Mouse (Mus musculus): Measurements from ENCODE around the gene Defb35. TPM values are rescaled to one million over a fixed set of nuclear protein-coding genes. Genes with fewer than 3 reads are reported as not detected.

The Defb35 gene
- polyA plus RNA-seq, 1 experiment from 2014 or later, result not detected

DNA sequence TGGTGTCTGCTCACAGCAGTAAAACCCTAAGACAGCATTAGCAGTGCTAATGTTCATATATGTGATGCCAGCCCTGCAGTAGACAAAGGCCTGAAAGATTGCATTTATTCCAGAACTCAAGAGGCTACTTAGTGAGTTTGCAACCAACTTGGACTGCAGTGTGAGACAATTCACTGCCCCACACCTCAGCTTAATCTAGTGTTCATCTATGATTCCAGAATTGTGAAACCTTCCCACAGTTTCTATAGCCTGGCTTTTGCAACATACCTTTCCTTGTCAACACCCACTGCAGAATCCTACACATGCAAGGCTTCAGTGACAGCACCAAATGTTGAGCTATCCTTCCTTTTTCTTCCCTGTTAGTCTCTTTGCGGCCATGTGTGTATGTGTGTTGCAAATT is 28.5 kb downstream of the Defb35 start:
- Histone ChIP-seq H3K4me1 (no peaks in the 10 kb centered on the region), H3K36me3 (no peaks in the 10 kb centered on the region), H3K4me2 (replicated peaks) (no peak overlapping the region), H3K27me3 (no peaks in the 10 kb centered on the region), H3K9me3 (replicated peaks) (no peaks in the 10 kb centered on the region), H3K4me3 (replicated peaks) (no peak overlapping the region), H3K9ac (no peak overlapping the region), H3K27ac (replicated peaks) (no peak overlapping the region)
- no peak for ATAC-seq (ENCODE audit: insufficient number of reproducible peaks, low FRiP score, low TSS enrichment, low read depth)
- 79% methylated on average over 1 of the region's 1 CpGs for WGBS

DNA sequence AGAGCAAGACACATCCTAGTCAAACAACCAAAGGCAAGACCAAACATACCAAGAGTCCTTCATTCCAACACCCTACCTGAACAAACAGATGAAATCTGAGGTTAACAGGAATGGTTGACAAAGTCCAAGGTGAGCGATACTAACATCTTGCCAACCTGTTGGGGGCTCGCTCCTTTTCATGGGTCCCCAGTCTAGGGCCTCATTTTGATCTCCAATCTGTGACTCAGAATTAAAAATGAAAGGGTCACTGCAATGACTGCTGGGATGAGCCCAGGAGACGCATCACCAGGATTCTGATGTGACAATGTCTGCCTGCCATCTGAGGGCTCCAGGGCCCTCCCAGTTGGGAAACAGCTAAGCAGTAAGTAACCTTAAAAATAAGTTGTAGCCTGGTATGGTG is 31.3 kb downstream of the Defb35 start, which contains the start of gene Ccdc70:
Gene Ccdc70, plus strand, starts transcription at position 301 of the 400 bp plus-strand sequence.
- 85% methylated on average over 3 of the region's 3 CpGs for WGBS
- H3K4me1 ChIP-seq, result no peaks in the 10 kb centered on the region
- no peak within 1 kb of the TSS for H3K9ac ChIP-seq
- no peak within 1 kb of the TSS for H3K4me3 ChIP-seq (replicated peaks)
- H3K27me3 ChIP-seq, result no peaks in the 10 kb centered on the region
- H3K36me3 ChIP-seq, result no peaks in the 10 kb centered on the region
- no peaks in the 10 kb centered on the region for H3K9me3 ChIP-seq (replicated peaks)
- H3K27ac ChIP-seq (replicated peaks), result no peak within 1 kb of the TSS
- H3K4me2 ChIP-seq (replicated peaks), result no peak within 1 kb of the TSS
- ATAC-seq (ENCODE audit: insufficient number of reproducible peaks, low FRiP score, low TSS enrichment, low read depth), result no peak

DNA sequence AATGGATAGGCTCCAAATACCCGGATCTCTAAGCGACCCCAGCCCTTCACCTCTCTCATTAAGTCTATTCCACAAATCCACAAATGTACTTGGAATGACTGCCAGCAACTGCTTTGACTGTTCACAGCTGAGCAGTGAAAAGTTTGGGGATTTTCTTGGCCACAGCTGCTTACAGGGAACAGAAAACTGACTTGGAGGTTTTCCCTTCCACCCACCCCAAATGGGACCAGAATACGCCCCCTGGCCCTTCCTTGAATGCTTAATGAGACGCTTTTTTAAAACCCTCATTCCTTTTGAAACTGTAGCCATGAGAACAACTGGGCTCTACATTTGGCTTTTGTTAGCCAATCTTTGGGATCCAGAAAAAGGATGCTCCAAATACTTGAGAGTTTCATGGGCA is 40.0 kb downstream of the Defb35 start:
- H3K4me2 ChIP-seq (replicated peaks), result no peak overlapping the region
- H3K4me1 ChIP-seq, result no peaks in the 10 kb centered on the region
- ATAC-seq (ENCODE audit: insufficient number of reproducible peaks, low FRiP score, low TSS enrichment, low read depth), result no peak
- 45% methylated on average over 4 of the region's 4 CpGs for WGBS
- no peaks in the 10 kb centered on the region for H3K27me3 ChIP-seq
- no peaks in the 10 kb centered on the region for H3K9me3 ChIP-seq (replicated peaks)
- no peak overlapping the region for H3K9ac ChIP-seq
- no peak overlapping the region for H3K27ac ChIP-seq (replicated peaks)
- no peak overlapping the region for H3K4me3 ChIP-seq (replicated peaks)
- H3K36me3 ChIP-seq, result no peaks in the 10 kb centered on the region

DNA sequence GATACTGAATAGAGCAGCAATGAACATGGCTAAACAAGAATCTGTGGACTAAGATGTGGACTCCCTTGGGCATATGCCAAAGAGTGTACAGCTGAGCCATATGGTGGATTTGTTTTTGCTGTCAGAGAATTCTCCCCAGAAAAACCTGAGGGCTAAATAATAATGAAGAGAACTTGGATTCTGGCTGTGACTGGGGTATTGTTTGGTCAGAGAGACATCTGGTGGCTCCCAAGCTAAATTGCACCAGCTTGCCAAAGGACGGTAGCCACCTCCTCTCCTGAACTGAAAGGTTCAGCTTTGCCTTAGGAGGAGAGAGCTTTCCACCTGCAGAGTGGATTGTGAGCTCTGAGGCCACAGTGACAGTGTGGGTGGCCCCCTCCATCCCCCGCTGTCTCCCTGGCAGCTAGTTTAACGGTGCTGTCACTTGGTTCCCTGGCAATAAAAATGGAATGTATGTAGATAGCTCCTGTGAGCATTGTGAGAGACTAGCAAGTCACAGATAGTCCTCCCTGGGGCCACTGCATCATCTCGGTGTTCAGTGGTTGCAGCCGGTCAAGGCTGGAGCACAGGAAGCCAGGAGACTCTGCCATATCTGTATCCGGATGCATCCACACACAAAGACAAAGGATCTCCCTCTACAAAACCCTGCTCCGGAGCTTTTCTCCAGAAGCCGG is 43.6 kb downstream of the Defb35 start:
- Histone ChIP-seq H3K9ac (no peak overlapping the region), H3K36me3 (no peaks in the 10 kb centered on the region), H3K4me2 (replicated peaks) (no peak overlapping the region), H3K4me1 (no peaks in the 10 kb centered on the region), H3K4me3 (replicated peaks) (no peak overlapping the region), H3K27me3 (no peaks in the 10 kb centered on the region), H3K9me3 (replicated peaks) (no peaks in the 10 kb centered on the region), H3K27ac (replicated peaks) (no peak overlapping the region)
- WGBS, result 61% methylated on average over 8 of the region's 8 CpGs
- ATAC-seq (ENCODE audit: insufficient number of reproducible peaks, low FRiP score, low TSS enrichment, low read depth), result no peak

Other genes starting within 250 kb of the Defb35 start
- not detected in 2 replicates for gene AY761184, start 234.7 kb upstream of the Defb35 start, polyA plus RNA-seq (2015; fragmentation: Nextera tagmentation; extraction: Ambion mirVana)
- not detected in 2 replicates for gene Defa24, start 203.9 kb upstream of the Defb35 start, polyA plus RNA-seq (2015; fragmentation: Nextera tagmentation; extraction: Ambion mirVana)
- not detected in 2 replicates for gene Defb50, start 114.8 kb upstream of the Defb35 start, polyA plus RNA-seq (2015; fragmentation: Nextera tagmentation; extraction: Ambion mirVana)
- gene Defb2, start 98.4 kb upstream of the Defb35 start, polyA plus RNA-seq (2015; fragmentation: Nextera tagmentation; extraction: Ambion mirVana), result not detected in 2 replicates
- not detected in 2 replicates for gene Defb10, start 79.5 kb upstream of the Defb35 start, polyA plus RNA-seq (2015; fragmentation: Nextera tagmentation; extraction: Ambion mirVana)
- not detected in 2 replicates for gene Defb9, start 52.9 kb upstream of the Defb35 start, polyA plus RNA-seq (2015; fragmentation: Nextera tagmentation; extraction: Ambion mirVana)
- not detected in 2 replicates for gene Defb11, start 31.9 kb upstream of the Defb35 start, polyA plus RNA-seq (2015; fragmentation: Nextera tagmentation; extraction: Ambion mirVana)
- not detected in 2 replicates for gene Defb15, start 5.6 kb upstream of the Defb35 start, polyA plus RNA-seq (2015; fragmentation: Nextera tagmentation; extraction: Ambion mirVana)
- gene Defb13, start 8.4 kb downstream of the Defb35 start, polyA plus RNA-seq (2015; fragmentation: Nextera tagmentation; extraction: Ambion mirVana), result not detected in 2 replicates
- not detected in 2 replicates for gene Fam90a1a, start 20.4 kb downstream of the Defb35 start, polyA plus RNA-seq (2015; fragmentation: Nextera tagmentation; extraction: Ambion mirVana)
- gene Ccdc70, start 31.4 kb downstream of the Defb35 start, polyA plus RNA-seq (2015; fragmentation: Nextera tagmentation; extraction: Ambion mirVana), result not detected in 2 replicates
- 0.43 and 0.76 TPM in 2 replicates for gene Atp7b, start 122.0 kb downstream of the Defb35 start, polyA plus RNA-seq (2015; fragmentation: Nextera tagmentation; extraction: Ambion mirVana)
- gene Alg11, start 122.4 kb downstream of the Defb35 start, polyA plus RNA-seq (2015; fragmentation: Nextera tagmentation; extraction: Ambion mirVana), result 28.6 and 35.7 TPM in 2 replicates
- gene Nek5, start 186.7 kb downstream of the Defb35 start, polyA plus RNA-seq (2015; fragmentation: Nextera tagmentation; extraction: Ambion mirVana), result 1.1 and 2.0 TPM in 2 replicates
- gene Nek3, start 228.1 kb downstream of the Defb35 start, polyA plus RNA-seq (2015; fragmentation: Nextera tagmentation; extraction: Ambion mirVana), result 3.5 and 4.1 TPM in 2 replicates
- gene Ckap2, start 247.5 kb downstream of the Defb35 start, polyA plus RNA-seq (2015; fragmentation: Nextera tagmentation; extraction: Ambion mirVana), result 35.6 and 38.4 TPM in 2 replicates

Measured in embryonic facial prominence, embryonic 15.5 days (tissue).